Mouse (Mus musculus) liver, adult 2 months (tissue): ENCODE measurements at regions not wholly inside any gene's neighbourhood (a gene's known extent, or its start where the extent isn't known, plus 50 kb on each side); places are given as distances from the start of the nearest gene placed in this dataset.
A peak's percentile ranks its signal among the peaks of the same experiment; 100 is the strongest.

Experiments
- DNase-seq: peaks from one replicate; pipeline ENCODE4 v3.0.0-alpha.2; 2011; ENCODE audit warnings: low read depth, low spot score; ENCODE audit errors: extremely low read depth
- H3K27ac ChIP-seq: fragments of 200-500 bp; replicated peaks from 2 replicates; pipeline ENCODE4 v1.5.1; 2012; ENCODE audit warnings: low read depth, mild to moderate bottlenecking, control low read depth, inconsistent platforms, low read length; ENCODE audit not compliant: insufficient read depth
- H3K27me3 ChIP-seq: fragments of 200-500 bp; 2 replicates; pipeline ENCODE4 v1.6.1; 2012; ENCODE audit warnings: mild to moderate bottlenecking, moderate library complexity, low read length, inconsistent platforms; ENCODE audit not compliant: control insufficient read depth, insufficient read depth
- H3K36me3 ChIP-seq: fragments of 200-500 bp; 2 replicates; pipeline ENCODE4 v1.6.1; 2012; ENCODE audit warnings: low read length, inconsistent platforms; ENCODE audit not compliant: control insufficient read depth, insufficient read depth
- H3K4me1 ChIP-seq: fragments of 200-500 bp; 2 replicates; pipeline ENCODE4 v1.6.1; 2011; ENCODE audit warnings: low read length; ENCODE audit not compliant: control insufficient read depth, insufficient read depth
- H3K4me3 ChIP-seq: fragments of 200-500 bp; 2 replicates; pipeline ENCODE4 v1.5.1; 2011; ENCODE audit warnings: low read depth, mild to moderate bottlenecking, control low read depth, low read length, moderate library complexity; ENCODE audit not compliant: insufficient read depth
- H3K79me2 ChIP-seq: fragments of 200-500 bp; 2 replicates; pipeline ENCODE4 v1.6.1; 2012; ENCODE audit warnings: inconsistent platforms, mild to moderate bottlenecking, low read length, moderate library complexity; ENCODE audit not compliant: control insufficient read depth, insufficient read depth
- H3K9ac ChIP-seq: fragments of 200-500 bp; 2 replicates; pipeline ENCODE4 v1.6.1; 2012; ENCODE audit warnings: low read depth, mild to moderate bottlenecking, control low read depth, inconsistent platforms, low read length
- CTCF ChIP-seq: fragments of 200-500 bp; IDR thresholded peaks from 2 replicates; pipeline ENCODE4 v1.5.1; 2011; ENCODE audit warnings: low read depth, low read length, control low read depth
- POLR2A ChIP-seq: fragments of 200-500 bp; IDR thresholded peaks from 2 replicates; pipeline ENCODE4 v1.6.1; 2011; ENCODE audit warnings: low read length, control low read depth; ENCODE audit not compliant: insufficient read depth; ENCODE audit errors: extremely low read depth
- WGBS: fragments of 180-500 bp; shearing (Covaris S2); methylation state at CpG from one replicate; pipeline ENCODE4 v1.1.7; 2018; 5-methylcytosine and 5-hydroxymethylcytosine counted together

- Histone ChIP-seq H3K4me1 (no peaks in the 10 kb centered on the region), H3K27me3 (no peaks in the 10 kb centered on the region), H3K79me2 (no peaks in the 10 kb centered on the region), H3K36me3 (no peaks in the 10 kb centered on the region), H3K9ac (no peak overlapping the region), H3K27ac (no peak overlapping the region), H3K4me3 (no peak overlapping the region)
- WGBS: 80% methylated on average over 3 of the region's 3 CpGs
- no peak for DNase-seq
- TF ChIP-seq CTCF (no peak), POLR2A (no peak)
These were observed 170.0 kb downstream of the Ktn1 start for GRCm38 (mm10) chr14:47818224-47818623.

GRCm38 (mm10) chr14:47818641-47819040, 170.4 kb downstream of the Ktn1 start:
- Histone ChIP-seq H3K4me3 (no peak overlapping the region), H3K27me3 (no peaks in the 10 kb centered on the region), H3K79me2 (no peaks in the 10 kb centered on the region), H3K9ac (no peak overlapping the region), H3K36me3 (no peaks in the 10 kb centered on the region), H3K27ac (no peak overlapping the region), H3K4me1 (no peaks in the 10 kb centered on the region)
- no peak for DNase-seq
- TF ChIP-seq CTCF (no peak), POLR2A (no peak)
- WGBS: 60% methylated on average over 3 of the region's 3 CpGs

- no peaks in the 10 kb centered on the region for H3K27me3 ChIP-seq
- no peak overlapping the region for H3K4me3 ChIP-seq
- H3K4me1 ChIP-seq: peaks cover 2% of the 10 kb centered on the region
- no peaks in the 10 kb centered on the region for H3K79me2 ChIP-seq
- no peak overlapping the region for H3K9ac ChIP-seq
- TF ChIP-seq POLR2A (no peak), CTCF (no peak)
- no peak overlapping the region for H3K27ac ChIP-seq
- no peak for DNase-seq
- no peaks in the 10 kb centered on the region for H3K36me3 ChIP-seq
- WGBS: 83% methylated on average over 13 of the region's 13 CpGs
These were observed 172.4 kb downstream of the Ktn1 start for GRCm38 (mm10) chr14:47820571-47821143.

DNA sequence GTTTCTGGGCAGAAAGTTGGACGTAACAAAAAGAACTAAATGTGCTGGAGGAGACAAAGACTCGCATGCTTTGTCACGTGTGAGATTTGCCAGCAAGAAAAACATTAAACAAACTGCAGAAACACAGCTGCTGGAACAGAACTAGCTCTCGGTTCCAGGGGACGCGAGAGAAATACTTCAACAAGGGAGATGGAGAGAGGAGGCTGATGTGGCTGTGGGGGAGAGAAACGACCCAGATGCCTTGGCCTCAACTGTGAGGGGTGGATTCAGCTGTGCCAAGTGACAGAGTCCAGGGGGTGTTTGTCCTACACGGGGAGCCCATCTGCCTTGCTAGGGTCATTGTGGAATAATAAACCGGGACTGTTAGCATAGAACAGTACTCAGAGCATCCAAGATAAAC, 174.9 kb downstream of the Ktn1 start:
- peak; percentile 48 for DNase-seq
- 48% methylated on average over 9 of the region's 9 CpGs for WGBS
- H3K27me3 ChIP-seq: no peaks in the 10 kb centered on the region
- no peak for TF ChIP-seq POLR2A
- no peak for TF ChIP-seq CTCF
- no peak overlapping the region for H3K27ac ChIP-seq
- H3K79me2 ChIP-seq: no peaks in the 10 kb centered on the region
- H3K9ac ChIP-seq: no peak overlapping the region
- peaks cover 2% of the 10 kb centered on the region for H3K4me1 ChIP-seq
- no peaks in the 10 kb centered on the region for H3K36me3 ChIP-seq
- no peak overlapping the region for H3K4me3 ChIP-seq

DNA sequence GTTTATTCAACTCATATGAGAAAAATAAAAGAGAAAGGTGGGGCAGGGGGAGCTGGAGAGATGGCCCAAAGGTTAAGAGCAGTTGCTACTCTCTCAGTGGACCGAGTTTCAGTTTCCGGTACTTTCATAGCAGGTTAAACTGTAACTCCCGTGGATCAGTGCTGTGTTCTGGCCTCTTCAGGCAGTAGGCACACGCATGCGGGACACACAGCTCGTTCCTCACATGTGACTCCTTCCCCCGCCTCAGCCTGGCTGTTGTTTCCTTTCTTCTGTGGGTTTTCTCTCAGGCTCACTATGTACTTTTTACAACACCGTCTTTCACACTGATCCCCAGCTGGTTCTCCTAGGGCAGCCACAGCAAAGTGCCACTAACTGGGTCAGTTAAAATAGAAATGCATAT, 175.4 kb downstream of the Ktn1 start:
- no peak overlapping the region for H3K27ac ChIP-seq

GRCm38 (mm10) chr14:47825446-47825956, 177.3 kb downstream of the Ktn1 start:
- 78% methylated on average over 3 of the region's 3 CpGs for WGBS
- TF ChIP-seq CTCF (no peak), POLR2A (no peak)

More for the DNA sequence above, 175.4 kb downstream of the Ktn1 start:
- Histone ChIP-seq H3K79me2 (no peaks in the 10 kb centered on the region), H3K4me1 (peaks cover 2% of the 10 kb centered on the region), H3K4me3 (no peak overlapping the region), H3K36me3 (no peaks in the 10 kb centered on the region), H3K9ac (no peak overlapping the region), H3K27me3 (no peaks in the 10 kb centered on the region)
- WGBS: 21% methylated on average over 8 of the region's 8 CpGs
- TF ChIP-seq POLR2A (no peak), CTCF (no peak)
- DNase-seq: peak; percentile 82

More at GRCm38 (mm10) chr14:47825446-47825956, 177.3 kb downstream of the Ktn1 start:
- no peak overlapping the region for H3K27ac ChIP-seq
- DNase-seq: no peak
- no peaks in the 10 kb centered on the region for H3K27me3 ChIP-seq
- H3K36me3 ChIP-seq: no peaks in the 10 kb centered on the region
- peaks cover 2% of the 10 kb centered on the region for H3K4me1 ChIP-seq
- H3K4me3 ChIP-seq: no peak overlapping the region
- no peak overlapping the region for H3K9ac ChIP-seq
- H3K79me2 ChIP-seq: no peaks in the 10 kb centered on the region
